Mouse (Mus musculus) granulocyte monocyte progenitor cell, adult 5-6 weeks (primary cell): Measurements from ENCODE around the gene Chka. TPM values are rescaled to one million over a fixed set of nuclear protein-coding genes. Genes with fewer than 3 reads are reported as not detected.

Experiments used
- ATAC-seq: replicated peaks from 2 replicates; pipeline ENCODE4 v1.8.0; 2016; ENCODE audit warnings: mild to moderate bottlenecking, moderate TSS enrichment, inconsistent platforms; ENCODE audit not compliant: poor library complexity, severe bottlenecking
- total RNA-seq, 2 experiments: library from RNA; stranded (forward) in 1 of 2; stranded (reverse) in 1 of 2; fragments of 200-712, 200-1000 nt in 1 of 2; fragments of >200 nt in 1 of 2; fragmentation: Nextera tagmentation in 1 of 2; gene quantifications; 2 replicates each; pipeline ENCODE4 v1.2.3; 2014 to 2017

Chka gene
- total RNA-seq, 2 experiments from 2014 or later = 30.2 to 32.7 TPM

GRCm38 (mm10) chr19:3845803-3846406, 5.7 kb upstream of the Chka start:
- no peak for ATAC-seq

GRCm38 (mm10) chr19:3846676-3847604, 4.6 kb upstream of the Chka start:
- ATAC-seq = no peak

GRCm38 (mm10) chr19:3847711-3848110, 3.9 kb upstream of the Chka start:
- no peak for ATAC-seq

- ATAC-seq = no peak
These were observed 3.3 kb upstream of the Chka start for GRCm38 (mm10) chr19:3848207-3848808.

GRCm38 (mm10) chr19:3849251-3849650, 2.3 kb upstream of the Chka start:
- no peak for ATAC-seq

GRCm38 (mm10) chr19:3850076-3850475, 1.5 kb upstream of the Chka start:
- no peak for ATAC-seq

- peak; percentile 34 for ATAC-seq
These were observed 615 bp upstream of the Chka start for GRCm38 (mm10) chr19:3850847-3851469.

GRCm38 (mm10) chr19:3851979-3852681, 557 bp downstream of the Chka start:
- ATAC-seq = peak; percentile 4; the same call in 1 of the 2 replicates

GRCm38 (mm10) chr19:3853121-3853520, 1.5 kb downstream of the Chka start:
- ATAC-seq = no peak

GRCm38 (mm10) chr19:3853891-3854290, 2.3 kb downstream of the Chka start:
- ATAC-seq = no peak

GRCm38 (mm10) chr19:3855091-3855490, 3.5 kb downstream of the Chka start:
- ATAC-seq = no peak

GRCm38 (mm10) chr19:3855601-3856000, 4.0 kb downstream of the Chka start:
- no peak for ATAC-seq

GRCm38 (mm10) chr19:3857220-3857619, 5.6 kb downstream of the Chka start:
- ATAC-seq = no peak

GRCm38 (mm10) chr19:3862713-3863112, 11.1 kb downstream of the Chka start:
- no peak for ATAC-seq

GRCm38 (mm10) chr19:3864960-3865359, 13.4 kb downstream of the Chka start:
- no peak for ATAC-seq

- no peak for ATAC-seq
These were observed 16.7 kb downstream of the Chka start for GRCm38 (mm10) chr19:3868290-3868689.

- ATAC-seq = no peak
These were observed 19.9 kb downstream of the Chka start for GRCm38 (mm10) chr19:3871468-3871867.

GRCm38 (mm10) chr19:3872373-3872772, 20.8 kb downstream of the Chka start:
- ATAC-seq = no peak

- no peak for ATAC-seq
These were observed 23.5 kb downstream of the Chka start for GRCm38 (mm10) chr19:3875045-3875444.
